Mouse (Mus musculus) testis, adult 2 months (tissue): ENCODE results near the gene Eef1e1.

Experiments used
- CTCF ChIP-seq: fragments of 200-500 bp; IDR thresholded peaks from 2 replicates; pipeline ENCODE4 v1.5.1; 2012; ENCODE audit warnings: low read depth, mild to moderate bottlenecking, inconsistent platforms, low read length, moderate library complexity; ENCODE audit not compliant: control insufficient read depth, insufficient read depth, insufficient replicate concordance
- POLR2A ChIP-seq: fragments of 200-500 bp; IDR thresholded peaks from 2 replicates; pipeline ENCODE4 v1.6.1; 2012; ENCODE audit warnings: low read depth, mild to moderate bottlenecking, inconsistent platforms, low read length, moderate library complexity; ENCODE audit not compliant: control insufficient read depth

DNA sequence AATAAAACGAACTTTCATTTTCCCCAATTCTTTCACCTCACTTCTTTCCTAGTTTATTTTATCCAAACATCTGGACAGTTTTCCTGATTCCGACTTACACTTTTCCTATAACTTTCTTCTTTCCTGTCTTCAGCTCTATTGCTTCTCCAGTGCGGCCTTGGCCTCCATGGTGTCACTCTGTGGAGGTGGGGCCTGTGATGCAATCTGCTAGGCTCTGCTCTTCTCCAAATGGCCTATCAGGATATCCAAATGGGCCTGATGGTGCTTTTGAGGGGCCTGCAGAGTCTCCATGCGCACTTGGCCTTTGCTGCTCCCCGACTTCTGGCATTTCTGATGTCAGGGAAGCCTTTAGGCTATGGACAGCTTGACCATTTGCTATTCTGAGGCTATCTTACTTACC lies 35.6 kb downstream of the Eef1e1 start:
- TF ChIP-seq CTCF: no peak
- no peak for TF ChIP-seq POLR2A
